Mouse (Mus musculus): ENCODE data around the gene Hist2h4. TPM values are rescaled to one million over a fixed set of nuclear protein-coding genes. Genes with fewer than 3 reads are reported as not detected.

The Hist2h4 gene
- 0.48 TPM for polyA plus RNA-seq (2014; fragmentation: Illumina TruSeq; extraction: RNeasy Lipid Tissue Mini Kit (QIAGEN cat#74804); ENCODE audit: low read depth, low replicate concordance)

DNA sequence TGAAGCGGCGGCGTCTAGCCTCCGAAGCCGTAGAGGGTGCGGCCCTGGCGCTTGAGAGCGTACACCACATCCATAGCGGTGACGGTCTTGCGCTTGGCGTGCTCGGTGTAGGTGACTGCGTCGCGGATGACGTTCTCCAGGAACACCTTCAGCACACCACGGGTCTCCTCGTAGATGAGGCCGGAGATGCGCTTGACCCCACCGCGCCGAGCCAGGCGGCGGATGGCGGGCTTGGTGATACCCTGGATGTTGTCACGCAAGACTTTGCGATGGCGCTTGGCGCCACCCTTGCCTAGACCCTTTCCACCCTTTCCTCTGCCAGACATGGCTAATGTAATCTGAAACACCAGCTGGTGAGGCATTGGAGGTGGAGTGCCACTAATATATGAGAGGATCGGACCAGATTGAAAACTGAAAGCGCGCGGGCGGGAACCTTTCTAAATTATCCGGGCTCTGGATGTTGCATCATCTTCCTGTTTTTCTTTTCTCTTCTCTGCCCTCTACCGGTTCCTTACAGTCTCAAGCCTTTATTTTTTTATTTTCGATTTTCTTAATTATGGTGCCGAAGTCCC, at the start of gene Hist2h4:
Gene Hist2h4, minus strand, starts transcription at position 333 of the 572 bp plus-strand sequence.

DNA sequence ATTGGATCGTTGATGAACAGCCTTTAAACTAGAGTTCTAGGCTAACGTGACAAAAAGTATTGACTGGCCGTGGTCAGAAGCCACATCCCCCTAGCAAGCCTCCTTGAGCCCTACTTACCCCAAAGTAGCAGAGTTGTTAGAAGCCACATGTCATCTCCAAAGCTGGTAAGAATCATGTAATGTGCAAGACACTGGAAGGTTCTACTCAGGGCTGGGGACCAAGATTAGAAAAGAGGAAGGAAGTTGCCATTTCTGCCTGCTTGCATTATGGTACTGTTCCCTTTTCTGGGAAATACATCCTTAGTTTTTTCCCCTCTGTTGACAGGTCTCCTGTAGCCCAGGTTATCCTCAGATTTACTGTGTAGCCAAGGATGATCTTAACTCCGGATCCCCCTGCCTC, 30.7 kb upstream of the Hist2h4 start, which contains the start of gene Fcgr1:
Gene Fcgr1, minus strand, starts transcription at position 183 of the 400 bp plus-strand sequence.

DNA sequence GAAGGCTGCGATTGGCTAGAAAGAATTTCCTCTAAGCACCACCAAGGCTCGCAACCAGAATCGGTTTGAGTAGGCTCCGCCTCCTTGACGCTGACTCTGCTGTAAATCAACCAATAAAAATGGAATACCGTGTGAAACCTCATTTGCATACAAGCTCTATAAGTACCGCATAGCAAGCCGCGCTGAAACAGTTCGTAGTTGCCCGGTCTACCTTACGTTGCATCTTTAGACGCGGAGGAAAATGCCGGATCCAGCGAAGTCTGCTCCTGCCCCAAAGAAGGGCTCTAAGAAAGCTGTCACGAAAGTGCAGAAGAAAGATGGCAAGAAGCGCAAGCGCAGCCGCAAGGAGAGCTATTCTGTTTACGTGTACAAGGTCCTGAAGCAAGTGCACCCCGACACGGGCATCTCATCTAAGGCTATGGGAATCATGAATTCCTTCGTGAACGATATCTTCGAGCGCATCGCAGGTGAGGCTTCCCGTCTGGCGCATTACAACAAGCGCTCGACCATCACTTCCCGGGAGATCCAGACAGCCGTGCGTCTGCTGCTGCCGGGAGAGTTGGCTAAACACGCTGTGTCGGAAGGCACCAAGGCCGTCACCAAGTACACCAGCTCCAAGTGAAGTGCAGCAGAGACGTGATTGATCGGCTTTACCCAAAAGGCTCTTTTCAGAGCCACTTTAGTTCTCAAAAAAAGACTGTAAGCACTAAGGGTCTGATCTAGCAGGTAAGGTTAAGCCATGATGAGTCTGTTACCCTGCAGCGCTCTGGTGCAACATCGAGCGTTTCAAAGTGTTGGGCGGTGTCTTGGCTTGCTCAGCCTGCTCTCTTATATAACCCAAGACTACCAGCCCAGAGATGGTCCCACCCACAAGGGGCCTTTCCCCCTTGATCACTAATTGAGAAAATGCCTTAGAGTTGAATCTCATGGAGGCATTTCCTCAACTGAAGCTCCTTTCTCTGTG, 6.7 kb upstream of the Hist2h4 start, which contains the start of gene Hist2h2bb:
Gene Hist2h2bb, plus strand, starts transcription at position 242 of the 964 bp plus-strand sequence.

DNA sequence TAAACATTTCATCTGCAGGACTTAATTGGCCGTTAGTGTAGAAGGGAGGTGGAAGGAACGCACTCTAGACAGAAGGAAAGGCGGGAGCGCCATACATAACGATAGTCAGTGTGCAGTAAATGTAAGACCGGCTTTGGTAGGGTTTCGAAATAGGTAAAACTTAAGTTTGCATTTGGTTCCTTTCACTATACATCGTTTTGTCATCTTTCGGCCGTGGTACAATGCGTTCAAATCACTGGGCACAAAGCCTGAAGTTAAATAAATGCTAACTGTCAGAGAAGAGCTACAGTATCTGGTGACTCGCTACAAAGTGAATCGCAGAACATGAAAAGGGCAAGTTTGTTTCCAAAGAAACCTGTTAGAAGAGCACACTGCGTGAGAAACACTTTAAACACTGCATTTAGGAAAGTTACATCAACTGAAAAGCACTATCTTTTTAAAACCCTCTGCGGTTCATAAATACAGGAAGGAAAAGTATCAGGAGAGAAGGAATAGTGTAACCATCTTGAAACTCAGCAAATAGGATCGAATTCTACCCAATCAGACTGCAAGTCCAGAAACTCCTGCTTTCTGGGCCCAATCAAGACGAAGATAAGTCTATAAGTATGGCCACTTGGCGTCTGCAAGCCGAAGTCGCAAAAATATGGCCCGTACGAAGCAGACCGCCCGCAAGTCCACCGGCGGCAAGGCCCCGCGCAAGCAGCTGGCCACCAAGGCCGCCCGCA, 5.1 kb upstream of the Hist2h4 start, which contains the start of gene Hist2h3b:
Gene Hist2h3b, plus strand, starts transcription at position 604 of the 725 bp plus-strand sequence.

DNA sequence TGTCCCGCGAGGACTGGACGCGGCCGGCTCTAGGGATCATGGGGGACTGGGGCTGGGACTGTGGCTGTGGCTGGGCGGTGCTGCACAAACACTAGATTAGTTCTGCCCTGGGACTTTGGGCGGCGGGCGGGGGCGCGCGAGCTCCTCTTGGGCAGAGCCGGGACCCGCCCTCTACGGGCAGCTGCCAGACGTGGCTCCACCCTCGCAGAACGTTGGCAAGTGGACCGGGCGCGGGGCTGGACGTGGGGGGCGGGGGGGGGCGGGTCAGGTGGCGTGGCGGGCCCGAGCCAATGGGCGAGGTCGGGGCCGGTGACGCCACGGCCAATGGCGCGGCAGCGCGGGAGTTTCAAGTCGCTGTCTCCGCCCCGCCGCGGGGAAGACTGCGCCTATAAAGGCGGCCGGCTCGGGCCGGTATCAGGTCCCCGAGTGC, 16.7 kb downstream of the Hist2h4 start, which contains the start of gene Hist2h3c1:
Gene Hist2h3c1, plus strand, starts transcription at position 259 of the 430 bp plus-strand sequence.

DNA sequence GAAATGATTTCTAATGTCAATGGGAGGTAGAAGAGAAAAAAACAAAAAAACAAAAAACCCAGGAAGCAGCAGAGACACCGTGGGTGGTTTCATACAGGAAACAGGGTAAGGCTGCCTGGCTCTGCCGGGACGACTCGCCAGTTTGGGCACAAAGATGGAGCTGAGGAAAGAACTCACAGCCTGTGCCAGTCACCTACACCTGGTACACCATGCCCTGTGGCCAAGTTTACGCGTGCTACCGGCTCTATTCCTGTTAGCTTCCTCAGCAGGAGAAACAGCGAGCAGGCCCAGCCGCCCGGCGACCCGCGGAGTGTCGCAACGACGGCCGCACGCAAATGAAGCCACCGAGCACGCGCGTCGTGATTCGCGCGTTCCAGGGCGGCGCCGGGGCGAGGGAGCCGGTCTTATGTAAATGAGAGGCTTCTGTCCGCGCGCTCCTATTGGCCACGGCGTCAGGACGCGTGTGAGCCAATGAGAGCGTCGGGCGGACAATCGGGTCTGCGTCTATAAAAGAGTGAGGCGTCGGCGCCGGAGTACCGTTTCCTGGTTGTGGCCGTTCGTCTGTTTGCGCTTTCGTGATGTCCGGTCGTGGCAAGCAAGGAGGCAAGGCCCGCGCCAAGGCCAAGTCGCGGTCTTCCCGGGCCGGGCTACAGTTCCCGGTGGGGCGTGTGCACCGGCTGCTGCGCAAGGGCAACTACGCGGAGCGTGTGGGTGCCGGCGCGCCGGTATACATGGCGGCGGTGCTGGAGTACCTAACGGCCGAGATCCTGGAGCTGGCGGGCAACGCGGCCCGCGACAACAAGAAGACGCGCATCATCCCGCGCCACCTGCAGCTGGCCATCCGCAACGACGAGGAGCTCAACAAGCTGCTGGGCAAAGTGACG, 17.9 kb downstream of the Hist2h4 start, which contains the start of gene Hist2h2aa1:
Gene Hist2h2aa1, plus strand, starts transcription at position 495 of the 884 bp plus-strand sequence.

DNA sequence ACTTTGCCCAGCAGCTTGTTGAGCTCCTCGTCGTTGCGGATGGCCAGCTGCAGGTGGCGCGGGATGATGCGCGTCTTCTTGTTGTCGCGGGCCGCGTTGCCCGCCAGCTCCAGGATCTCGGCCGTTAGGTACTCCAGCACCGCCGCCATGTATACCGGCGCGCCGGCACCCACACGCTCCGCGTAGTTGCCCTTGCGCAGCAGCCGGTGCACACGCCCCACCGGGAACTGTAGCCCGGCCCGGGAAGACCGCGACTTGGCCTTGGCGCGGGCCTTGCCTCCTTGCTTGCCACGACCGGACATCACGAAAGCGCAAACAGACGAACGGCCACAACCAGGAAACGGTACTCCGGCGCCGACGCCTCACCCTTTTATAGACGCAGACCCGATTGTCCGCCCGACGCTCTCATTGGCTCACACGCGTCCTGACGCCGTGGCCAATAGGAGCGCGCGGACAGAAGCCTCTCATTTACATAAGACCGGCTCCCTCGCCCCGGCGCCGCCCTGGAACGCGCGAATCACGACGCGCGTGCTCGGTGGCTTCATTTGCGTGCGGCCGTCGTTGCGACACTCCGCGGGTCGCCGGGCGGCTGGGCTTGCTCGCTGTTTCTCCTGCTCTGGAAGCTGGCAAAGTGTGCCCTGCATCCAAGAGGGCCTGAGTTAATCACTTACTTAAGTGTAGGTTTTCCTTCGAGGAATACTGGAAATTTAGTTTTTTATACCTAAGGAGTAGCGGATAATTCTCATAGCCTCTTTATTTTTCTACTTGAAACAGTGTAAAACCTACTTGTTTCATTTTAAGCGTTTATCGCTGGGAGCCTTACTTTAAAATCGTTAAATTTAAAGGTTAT, 22.9 kb downstream of the Hist2h4 start, which contains the start of gene Hist2h2aa2:
Gene Hist2h2aa2, minus strand, starts transcription at position 328 of the 850 bp plus-strand sequence.

DNA sequence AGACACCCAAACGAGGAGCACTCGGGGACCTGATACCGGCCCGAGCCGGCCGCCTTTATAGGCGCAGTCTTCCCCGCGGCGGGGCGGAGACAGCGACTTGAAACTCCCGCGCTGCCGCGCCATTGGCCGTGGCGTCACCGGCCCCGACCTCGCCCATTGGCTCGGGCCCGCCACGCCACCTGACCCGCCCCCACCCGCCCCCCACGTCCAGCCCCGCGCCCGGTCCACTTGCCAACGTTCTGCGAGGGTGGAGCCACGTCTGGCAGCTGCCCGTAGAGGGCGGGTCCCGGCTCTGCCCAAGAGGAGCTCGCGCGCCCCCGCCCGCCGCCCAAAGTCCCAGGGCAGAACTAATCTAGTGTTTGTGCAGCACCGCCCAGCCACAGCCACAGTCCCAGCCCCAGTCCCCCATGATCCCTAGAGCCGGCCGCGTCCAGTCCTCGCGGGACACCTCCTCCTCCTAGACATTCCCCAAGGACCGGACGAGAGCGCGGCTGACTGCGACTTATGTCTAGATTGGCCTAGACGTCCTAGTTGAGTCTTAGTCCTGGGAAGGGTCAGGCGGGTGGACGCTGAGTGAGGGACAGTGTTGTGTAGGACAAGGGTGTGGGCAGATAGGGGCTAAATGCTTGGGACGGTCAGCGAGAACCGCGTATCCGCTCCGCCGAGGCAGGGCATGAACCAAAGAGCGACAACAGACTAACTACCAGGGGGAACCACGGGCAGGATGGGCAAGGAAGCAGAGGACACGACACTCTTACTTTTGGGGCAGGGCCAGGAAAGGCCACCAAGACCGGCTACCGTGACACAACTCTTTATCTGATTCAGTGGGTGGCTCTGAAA, 23.9 kb downstream of the Hist2h4 start, which contains the start of gene Hist2h3c2:
Gene Hist2h3c2, minus strand, starts transcription at position 174 of the 840 bp plus-strand sequence.

DNA sequence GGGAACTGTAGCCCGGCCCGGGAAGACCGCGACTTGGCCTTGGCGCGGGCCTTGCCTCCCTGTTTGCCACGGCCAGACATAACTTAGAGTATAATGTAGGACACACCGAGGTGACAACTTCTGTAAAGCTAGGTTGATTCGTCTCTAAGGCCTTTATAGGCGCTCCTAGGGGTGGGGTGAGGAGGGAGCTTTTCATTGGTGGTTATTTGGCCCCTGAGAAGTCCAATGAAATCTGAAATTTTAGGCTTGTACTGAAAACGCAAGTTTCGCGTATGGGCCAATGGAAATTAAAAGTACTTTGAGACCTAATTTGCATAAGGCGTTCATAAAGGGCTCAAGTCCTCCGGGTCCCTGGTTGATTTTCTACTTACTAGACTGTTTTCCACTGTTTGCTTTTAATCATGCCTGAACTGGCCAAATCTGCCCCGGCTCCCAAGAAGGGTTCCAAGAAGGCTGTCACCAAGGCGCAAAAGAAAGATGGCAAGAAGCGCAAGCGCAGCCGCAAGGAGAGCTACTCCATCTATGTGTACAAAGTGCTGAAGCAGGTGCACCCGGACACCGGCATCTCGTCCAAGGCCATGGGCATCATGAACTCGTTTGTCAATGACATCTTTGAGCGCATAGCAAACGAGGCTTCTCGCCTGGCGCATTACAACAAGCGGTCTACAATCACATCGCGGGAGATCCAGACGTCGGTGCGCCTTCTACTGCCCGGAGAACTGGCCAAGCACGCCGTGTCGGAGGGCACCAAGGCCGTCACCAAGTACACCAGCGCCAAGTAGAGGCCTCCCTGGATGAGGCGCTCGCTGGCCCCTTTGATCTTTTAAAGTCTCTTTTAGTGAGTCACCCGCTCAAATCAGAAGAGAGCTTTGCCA, 42.1 kb downstream of the Hist2h4 start, which contains the start of the genes Hist2h2ac and Hist2h2be:
Gene Hist2h2ac, minus strand, starts transcription at position 116 of the 875 bp plus-strand sequence.
Gene Hist2h2be, plus strand, starts transcription at position 355 of the 875 bp plus-strand sequence.

DNA sequence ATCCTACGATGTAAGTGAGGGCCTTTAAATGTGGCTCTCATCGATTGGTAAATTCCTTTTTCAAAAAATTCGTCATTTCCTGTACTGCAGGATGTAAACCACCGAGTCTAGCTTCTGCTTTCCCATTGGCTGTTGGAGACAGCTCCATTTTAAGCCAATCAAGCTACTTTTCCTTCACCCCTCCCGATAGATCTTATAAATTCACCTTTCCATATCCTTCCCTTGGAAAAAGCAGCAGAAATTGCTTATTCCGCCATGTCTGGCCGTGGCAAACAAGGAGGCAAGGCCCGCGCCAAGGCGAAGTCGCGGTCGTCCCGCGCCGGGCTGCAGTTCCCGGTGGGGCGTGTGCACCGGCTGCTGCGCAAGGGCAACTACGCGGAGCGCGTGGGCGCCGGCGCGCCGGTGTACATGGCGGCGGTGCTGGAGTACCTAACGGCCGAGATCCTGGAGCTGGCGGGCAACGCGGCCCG, 43.4 kb downstream of the Hist2h4 start, which contains the start of the genes Bola1 and Hist2h2ab:
Gene Bola1, minus strand, starts transcription at position 49 of the 470 bp plus-strand sequence.
Gene Hist2h2ab, plus strand, starts transcription at position 205 of the 470 bp plus-strand sequence.

Other genes with a start within 250 kb of the Hist2h4 start
- 18.5 TPM for gene Vps45, start 204.8 kb downstream of the Hist2h4 start, polyA plus RNA-seq (2014; fragmentation: Illumina TruSeq; extraction: RNeasy Lipid Tissue Mini Kit (QIAGEN cat#74804); ENCODE audit: low read depth, low replicate concordance)
- gene Otud7b, start 158.8 kb downstream of the Hist2h4 start, polyA plus RNA-seq (2014; fragmentation: Illumina TruSeq; extraction: RNeasy Lipid Tissue Mini Kit (QIAGEN cat#74804); ENCODE audit: low read depth, low replicate concordance) = 9.9 TPM
- 1.4 TPM for gene Mtmr11, start 101.3 kb downstream of the Hist2h4 start, polyA plus RNA-seq (2014; fragmentation: Illumina TruSeq; extraction: RNeasy Lipid Tissue Mini Kit (QIAGEN cat#74804); ENCODE audit: low read depth, low replicate concordance)
- gene Sf3b4, start 91.0 kb downstream of the Hist2h4 start, polyA plus RNA-seq (2014; fragmentation: Illumina TruSeq; extraction: RNeasy Lipid Tissue Mini Kit (QIAGEN cat#74804); ENCODE audit: low read depth, low replicate concordance) = 4.1 TPM
- gene Sv2a, start 82.2 kb downstream of the Hist2h4 start, polyA plus RNA-seq (2014; fragmentation: Illumina TruSeq; extraction: RNeasy Lipid Tissue Mini Kit (QIAGEN cat#74804); ENCODE audit: low read depth, low replicate concordance) = not detected
- gene Bola1, start 43.6 kb downstream of the Hist2h4 start, polyA plus RNA-seq (2014; fragmentation: Illumina TruSeq; extraction: RNeasy Lipid Tissue Mini Kit (QIAGEN cat#74804); ENCODE audit: low read depth, low replicate concordance) = 3.3 TPM
- gene Hist2h2ab, start 43.4 kb downstream of the Hist2h4 start, polyA plus RNA-seq (2014; fragmentation: Illumina TruSeq; extraction: RNeasy Lipid Tissue Mini Kit (QIAGEN cat#74804); ENCODE audit: low read depth, low replicate concordance) = not detected
- gene Hist2h2ac, start 42.4 kb downstream of the Hist2h4 start, polyA plus RNA-seq (2014; fragmentation: Illumina TruSeq; extraction: RNeasy Lipid Tissue Mini Kit (QIAGEN cat#74804); ENCODE audit: low read depth, low replicate concordance) = not detected
- gene Hist2h2be, start 42.2 kb downstream of the Hist2h4 start, polyA plus RNA-seq (2014; fragmentation: Illumina TruSeq; extraction: RNeasy Lipid Tissue Mini Kit (QIAGEN cat#74804); ENCODE audit: low read depth, low replicate concordance) = 2.7 TPM
- 2.9 TPM for gene Hist2h3c2, start 24.2 kb downstream of the Hist2h4 start, polyA plus RNA-seq (2014; fragmentation: Illumina TruSeq; extraction: RNeasy Lipid Tissue Mini Kit (QIAGEN cat#74804); ENCODE audit: low read depth, low replicate concordance)
- not detected for gene Hist2h2aa2, start 23.0 kb downstream of the Hist2h4 start, polyA plus RNA-seq (2014; fragmentation: Illumina TruSeq; extraction: RNeasy Lipid Tissue Mini Kit (QIAGEN cat#74804); ENCODE audit: low read depth, low replicate concordance)
- gene Hist2h2aa1, start 17.8 kb downstream of the Hist2h4 start, polyA plus RNA-seq (2014; fragmentation: Illumina TruSeq; extraction: RNeasy Lipid Tissue Mini Kit (QIAGEN cat#74804); ENCODE audit: low read depth, low replicate concordance) = not detected
- gene Hist2h3c1, start 16.6 kb downstream of the Hist2h4 start, polyA plus RNA-seq (2014; fragmentation: Illumina TruSeq; extraction: RNeasy Lipid Tissue Mini Kit (QIAGEN cat#74804); ENCODE audit: low read depth, low replicate concordance) = 21.3 TPM
- not detected for gene Hist2h3b, start 5.3 kb upstream of the Hist2h4 start, polyA plus RNA-seq (2014; fragmentation: Illumina TruSeq; extraction: RNeasy Lipid Tissue Mini Kit (QIAGEN cat#74804); ENCODE audit: low read depth, low replicate concordance)
- not detected for gene Hist2h2bb, start 6.4 kb upstream of the Hist2h4 start, polyA plus RNA-seq (2014; fragmentation: Illumina TruSeq; extraction: RNeasy Lipid Tissue Mini Kit (QIAGEN cat#74804); ENCODE audit: low read depth, low replicate concordance)
- 1.2 TPM for gene Fcgr1, start 30.7 kb upstream of the Hist2h4 start, polyA plus RNA-seq (2014; fragmentation: Illumina TruSeq; extraction: RNeasy Lipid Tissue Mini Kit (QIAGEN cat#74804); ENCODE audit: low read depth, low replicate concordance)
- not detected for gene BC107364, start 189.0 kb upstream of the Hist2h4 start, polyA plus RNA-seq (2014; fragmentation: Illumina TruSeq; extraction: RNeasy Lipid Tissue Mini Kit (QIAGEN cat#74804); ENCODE audit: low read depth, low replicate concordance)